Comparison of ENCODE assay signal across 8 mouse cellular contexts in genomic region chr19:46478826-46479225, GRCm38 (mm10). TPM values are rescaled to one million over a fixed set of nuclear protein-coding genes. Genes with fewer than 3 reads are reported as not detected.
A peak's percentile ranks its signal among the peaks of the same experiment; 100 is the strongest.
DNase-seq lines count a peak whose midpoint lies in the region; ATAC-seq lines count a peak whose summit lies in the region.

No protein-coding gene starts in this region.

- no peaks in the 10 kb centered on the region for H3K27me3 ChIP-seq in forebrain, embryonic 10.5 days (ENCODE audit: poor library complexity, severe bottlenecking)
- H3K27me3 ChIP-seq in forebrain, embryonic 14.5 days (replicated peaks; ENCODE audit: control insufficient read depth, insufficient read depth, low read length) = no peaks in the 10 kb centered on the region
- H3K27me3 ChIP-seq in heart, embryonic 12.5 days (replicated peaks) = no peaks in the 10 kb centered on the region
- H3K27me3 ChIP-seq in midbrain, embryonic 15.5 days (replicated peaks) = no peaks in the 10 kb centered on the region

- no peak overlapping the region for H3K9ac ChIP-seq in forebrain, embryonic 14.5 days (ENCODE audit: low read length)
- 0 out of 2 replicates have a peak overlapping the region, but pooled peaks have one; percentile 35 for H3K9ac ChIP-seq in heart, embryonic 12.5 days
- H3K9ac ChIP-seq in midbrain, embryonic 15.5 days = no peak overlapping the region

- H3K4me2 ChIP-seq in forebrain, embryonic 14.5 days (ENCODE audit: low read length) = no peak overlapping the region
- H3K4me2 ChIP-seq in heart, embryonic 12.5 days = 0 out of 2 replicates have a peak overlapping the region, but pooled peaks have one; percentile 19
- no peak overlapping the region for H3K4me2 ChIP-seq in midbrain, embryonic 15.5 days

- peaks cover 73% of the 10 kb centered on the region for H3K36me3 ChIP-seq in forebrain, embryonic 10.5 days (replicated peaks)
- peaks cover 34% of the 10 kb centered on the region for H3K36me3 ChIP-seq in forebrain, embryonic 14.5 days (ENCODE audit: control insufficient read depth, insufficient read depth, low read length)
- peaks cover 45% of the 10 kb centered on the region for H3K36me3 ChIP-seq in heart, embryonic 12.5 days
- H3K36me3 ChIP-seq in midbrain, embryonic 15.5 days (replicated peaks) = no peaks in the 10 kb centered on the region

- WGBS in forebrain, embryonic 10.5 days = 75% methylated on average over 5 of the region's 5 CpGs
- 80% methylated on average over 5 of the region's 5 CpGs for WGBS in forebrain, embryonic 14.5 days
- 10% methylated on average over 5 of the region's 5 CpGs for WGBS in heart, embryonic 12.5 days
- whole genome bisulfite sequencing in midbrain, embryonic 15.5 days = 84% methylated on average over 5 of the region's 5 CpGs

- H3K4me3 ChIP-seq in forebrain, embryonic 10.5 days = no peak overlapping the region
- H3K4me3 ChIP-seq in forebrain, embryonic 14.5 days (ENCODE audit: low read depth, low read length) = no peak overlapping the region
- no peak overlapping the region for H3K4me3 ChIP-seq in heart, embryonic 12.5 days
- H3K4me3 ChIP-seq in midbrain, embryonic 15.5 days = no peak overlapping the region

- no peak for DNase-seq in forebrain, embryonic 10.5 days (ENCODE audit: extremely low spot score, low spot score)
- DNase-seq in forebrain, embryonic 14.5 days (ENCODE audit: low spot score) = no peak
- peak; percentile 76 to 83 for DNase-seq in adrenal gland, postnatal 36 days
- peak; percentile 76 for DNase-seq in kidney, postnatal 14 days
- DNase-seq in right cerebral cortex, postnatal 10 days (ENCODE audit: low spot score in 2 of 2) = no peak

- peaks cover 74% of the 10 kb centered on the region for H3K4me1 ChIP-seq in forebrain, embryonic 10.5 days
- H3K4me1 ChIP-seq in forebrain, embryonic 14.5 days (ENCODE audit: control insufficient read depth, insufficient read depth, low read length) = 0 out of 2 replicates have a peak, but pooled peaks cover 2% of the 10 kb centered on the region
- peaks cover 68% of the 10 kb centered on the region for H3K4me1 ChIP-seq in heart, embryonic 12.5 days (replicated peaks)
- H3K4me1 ChIP-seq in midbrain, embryonic 15.5 days = peaks cover 37% of the 10 kb centered on the region

- H3K9me3 ChIP-seq in forebrain, embryonic 10.5 days = no peaks in the 10 kb centered on the region
- no peaks in the 10 kb centered on the region for H3K9me3 ChIP-seq in forebrain, embryonic 14.5 days (replicated peaks; ENCODE audit: control insufficient read depth, low read length)
- no peaks in the 10 kb centered on the region for H3K9me3 ChIP-seq in heart, embryonic 12.5 days (replicated peaks)
- H3K9me3 ChIP-seq in midbrain, embryonic 15.5 days = no peaks in the 10 kb centered on the region

- H3K27ac ChIP-seq in forebrain, embryonic 10.5 days = peak overlapping the region; percentile 41
- no peak overlapping the region for H3K27ac ChIP-seq in forebrain, embryonic 14.5 days (ENCODE audit: low read depth, low read length)
- peak overlapping the region; percentile 89 for H3K27ac ChIP-seq in heart, embryonic 12.5 days (ENCODE audit: poor library complexity, severe bottlenecking)
- no peak overlapping the region for H3K27ac ChIP-seq in midbrain, embryonic 15.5 days

- ATAC-seq in forebrain, embryonic 14.5 days = no peak
- ATAC-seq in heart, embryonic 12.5 days (ENCODE audit: insufficient number of reproducible peaks, low FRiP score) = peak; percentile 65
- peak; percentile 52 for ATAC-seq in megakaryocyte-erythroid progenitor cell, adult 5-6 weeks (replicated peaks; ENCODE audit: low FRiP score, low TSS enrichment, poor library complexity, severe bottlenecking)
- no peak for ATAC-seq in midbrain, embryonic 15.5 days (replicated peaks)

RNA-seq across cellular contexts. Expression of gene Trim8, which starts 22.7 kb away (rescaled TPM):
- 16.6 and 19.3 TPM in 2 replicates for polyA plus RNA-seq in forebrain, embryonic 10.5 days (2016; fragmentation: Nextera tagmentation; extraction: Ambion mirVana)
- 23.0 and 24.8 TPM in 2 replicates for polyA plus RNA-seq in forebrain, embryonic 14.5 days (2014; fragmentation: Nextera tagmentation; extraction: Ambion mirVana)
- total RNA-seq in adrenal gland, postnatal 36 days (2021) = 10 to 100 TPM; 47.3 to 53.3 TPM
- 24.1 and 24.2 TPM in 2 replicates for polyA plus RNA-seq in heart, embryonic 12.5 days (2016; fragmentation: Nextera tagmentation; extraction: Ambion mirVana)
- total RNA-seq in megakaryocyte-erythroid progenitor cell, adult 5-6 weeks (2014; fragmentation: Nextera tagmentation) = 20.8 and 22.3 TPM in 2 replicates
- total RNA-seq in megakaryocyte-erythroid progenitor cell, adult 5-6 weeks (2017) = 9.9 and 18.2 TPM in 2 replicates
- 29.9 and 30.5 TPM in 2 replicates for polyA plus RNA-seq in midbrain, embryonic 15.5 days (2015; fragmentation: Nextera tagmentation; extraction: Ambion mirVana)

Comparison
In these comparisons a context has a peak if more than half of its experiments do, and no peak if none do; other contexts are left out.
1. H3K27ac ChIP-seq: peak in forebrain, embryonic 10.5 days (single experiment) and heart, embryonic 12.5 days (single experiment); none in forebrain, embryonic 14.5 days (single experiment) and midbrain, embryonic 15.5 days (single experiment).
2. DNase-seq: peak in adrenal gland, postnatal 36 days (2 of 2) and kidney, postnatal 14 days (single experiment); none in forebrain, embryonic 10.5 days (single experiment), forebrain, embryonic 14.5 days (single experiment) and right cerebral cortex, postnatal 10 days (0 of 2).
3. ATAC-seq: peak in heart, embryonic 12.5 days (single experiment) and megakaryocyte-erythroid progenitor cell, adult 5-6 weeks (single experiment); none in forebrain, embryonic 14.5 days (single experiment) and midbrain, embryonic 15.5 days (single experiment).